Mouse (Mus musculus) brain, embryonic 14.5 days (tissue): ENCODE data around the gene Chtf18.

ENCODE experiments used
- CTCF ChIP-seq: fragments of 200-500 bp; IDR thresholded peaks from 2 replicates; pipeline ENCODE4 v1.5.1; 2012; ENCODE audit warnings: inconsistent platforms, mild to moderate bottlenecking, moderate library complexity, borderline replicate concordance; ENCODE audit not compliant: insufficient read depth, insufficient read length; ENCODE audit errors: extremely low read depth
- POLR2A ChIP-seq: fragments of 200-500 bp; IDR thresholded peaks from 2 replicates; pipeline ENCODE4 v1.6.1; 2012; ENCODE audit warnings: mild to moderate bottlenecking, inconsistent platforms, borderline replicate concordance; ENCODE audit not compliant: poor library complexity, insufficient read depth, insufficient read length, severe bottlenecking; ENCODE audit errors: extremely low read depth

GRCm38 (mm10) chr17:25749314-25749713 lies 22.1 kb upstream of the Chtf18 start:
- TF ChIP-seq POLR2A (no peak), CTCF (no peak)
